Mouse (Mus musculus) limb, embryonic 11.5 days (tissue): Measurements from ENCODE around the gene Pfkfb3. TPM values are rescaled to one million over a fixed set of nuclear protein-coding genes. Genes with fewer than 3 reads are reported as not detected.

Source experiments
- ATAC-seq: fragments of 200-750 bp; cut with Nextera tagmentation; 2 replicates; pipeline ENCODE4 v1.8.0; 2017; ENCODE audit warnings: low read depth; ENCODE audit not compliant: insufficient number of reproducible peaks, low FRiP score, low TSS enrichment
- DNase-seq: peaks from one replicate; pipeline ENCODE4 v3.0.0-alpha.2; 2015; ENCODE audit warnings: low spot score
- H3K27ac ChIP-seq: fragments of 300-500 bp; sonication (generic); replicated peaks from 2 replicates; pipeline ENCODE4 v1.5.1; 2014; ENCODE audit warnings: low read depth, mild to moderate bottlenecking, low read length
- H3K27me3 ChIP-seq: fragments of 300-500 bp; sonication (generic); 2 replicates; pipeline ENCODE4 v1.6.1; 2014; ENCODE audit warnings: mild to moderate bottlenecking, low read length, mixed read lengths; ENCODE audit not compliant: control insufficient read depth, insufficient read depth
- H3K36me3 ChIP-seq: fragments of 300-500 bp; sonication (generic); 2 replicates; pipeline ENCODE4 v1.6.1; 2014; ENCODE audit warnings: mild to moderate bottlenecking, low read length, moderate library complexity, mixed read lengths; ENCODE audit not compliant: control insufficient read depth, insufficient read depth
- H3K4me1 ChIP-seq: fragments of 300-500 bp; sonication (generic); 2 replicates; pipeline ENCODE4 v1.6.1; 2014; ENCODE audit warnings: low read length, mixed read lengths; ENCODE audit not compliant: control insufficient read depth, insufficient read depth
- H3K4me2 ChIP-seq: fragments of 300-500 bp; sonication (generic); 2 replicates; pipeline ENCODE4 v1.6.1; 2014; ENCODE audit warnings: low read depth, mild to moderate bottlenecking, moderate library complexity; ENCODE audit not compliant: severe bottlenecking
- H3K4me3 ChIP-seq: fragments of 300-500 bp; sonication (generic); 2 replicates; pipeline ENCODE4 v1.5.1; 2014; ENCODE audit warnings: low read depth, low read length
- H3K9ac ChIP-seq: fragments of 300-500 bp; sonication (generic); 2 replicates; pipeline ENCODE4 v1.6.1; 2014; ENCODE audit warnings: mild to moderate bottlenecking, low read length
- H3K9me3 ChIP-seq: fragments of 300-500 bp; sonication (generic); 2 replicates; pipeline ENCODE4 v1.6.1; 2016; ENCODE audit warnings: low read length; ENCODE audit not compliant: control insufficient read depth
- WGBS: fragments of 180-500 bp; shearing (Covaris S2); extraction: QIAGEN DNeasy Blood & Tissue Kit; methylation state at CpG from one replicate; pipeline ENCODE4 v1.1.7; 2014; 5-methylcytosine and 5-hydroxymethylcytosine counted together
- polyA plus RNA-seq: library from polyadenylated mRNA; unstranded; fragments of >200 nt; fragmentation: Nextera tagmentation; extraction: Ambion mirVana; gene quantifications from 2 replicates; pipeline ENCODE4 v1.2.1, GENCODE M21; 2014

The Pfkfb3 gene
- 11.7 and 13.8 TPM in 2 replicates for polyA plus RNA-seq

- Histone ChIP-seq H3K4me2 (peak within 1 kb of the TSS; percentile 93), H3K27ac (no peak within 1 kb of the TSS), H3K36me3 (no peaks in the 10 kb centered on the region), H3K9ac (peak within 1 kb of the TSS; percentile 51), H3K27me3 (peaks cover 24% of the 10 kb centered on the region), H3K9me3 (no peaks in the 10 kb centered on the region), H3K4me3 (peak within 1 kb of the TSS; percentile 51), H3K4me1 (peaks cover 9% of the 10 kb centered on the region; the same call in 1 of the 2 replicates)
- peak; percentile 71 for ATAC-seq
- DNase-seq: peak; percentile 69
- 2% methylated on average over 66 of the region's 67 CpGs for WGBS
These were observed at the start of gene Pfkfb3 for GRCm38 (mm10) chr2:11553471-11554400. Gene Pfkfb3, minus strand, starts transcription at chr2:11554077.

GRCm38 (mm10) chr2:11602506-11603489 lies 48.9 kb upstream of the Pfkfb3 start:
- no peaks in the 10 kb centered on the region for H3K9me3 ChIP-seq
- H3K9ac ChIP-seq: peak overlapping the region; percentile 97
- peak overlapping the region; percentile 70 for H3K4me2 ChIP-seq
- H3K4me3 ChIP-seq: peak overlapping the region; percentile 96
- peak; percentile 98 for ATAC-seq
- H3K27ac ChIP-seq: 0 out of 2 replicates have a peak overlapping the region, but pooled peaks have one; percentile 9
- H3K27me3 ChIP-seq: no peaks in the 10 kb centered on the region
- under 1% methylated on average over 78 of the region's 78 CpGs for WGBS
- H3K36me3 ChIP-seq: peaks cover 2% of the 10 kb centered on the region; the same call in 1 of the 2 replicates
- H3K4me1 ChIP-seq: 0 out of 2 replicates have a peak, but pooled peaks cover 3% of the 10 kb centered on the region
- DNase-seq: peak; percentile 97

GRCm38 (mm10) chr2:11601795-11602194 lies 47.9 kb upstream of the Pfkfb3 start:
- Histone ChIP-seq H3K4me2 (peak overlapping the region; percentile 70), H3K9me3 (no peaks in the 10 kb centered on the region), H3K4me1 (0 out of 2 replicates have a peak, but pooled peaks cover 3% of the 10 kb centered on the region), H3K9ac (peak overlapping the region; percentile 97; the same call in 1 of the 2 replicates), H3K4me3 (peak overlapping the region; percentile 96), H3K27me3 (no peaks in the 10 kb centered on the region), H3K27ac (no peak overlapping the region), H3K36me3 (peaks cover 6% of the 10 kb centered on the region; the same call in 1 of the 2 replicates)
- ATAC-seq (no peak), DNase-seq (no peak)
- WGBS: 79% methylated on average over 6 of the region's 6 CpGs

- Histone ChIP-seq H3K27me3 (no peaks in the 10 kb centered on the region), H3K4me2 (no peak overlapping the region), H3K9ac (no peak overlapping the region), H3K36me3 (peaks cover 17% of the 10 kb centered on the region; the same call in 1 of the 2 replicates), H3K4me3 (no peak overlapping the region), H3K9me3 (no peaks in the 10 kb centered on the region), H3K4me1 (0 out of 2 replicates have a peak, but pooled peaks cover 3% of the 10 kb centered on the region), H3K27ac (no peak overlapping the region)
- no peak for DNase-seq
- ATAC-seq: no peak
- WGBS: 95% methylated on average over 7 of the region's 7 CpGs
These were observed 44.0 kb upstream of the Pfkfb3 start for GRCm38 (mm10) chr2:11597906-11598305.

- peaks cover 21% of the 10 kb centered on the region; the same call in 1 of the 2 replicates for H3K36me3 ChIP-seq
- H3K27ac ChIP-seq: no peak overlapping the region
- WGBS: 89% methylated on average over 2 of the region's 2 CpGs
- H3K9me3 ChIP-seq: no peaks in the 10 kb centered on the region
- no peak overlapping the region for H3K4me3 ChIP-seq
- ATAC-seq (no peak), DNase-seq (no peak)
- H3K27me3 ChIP-seq: no peaks in the 10 kb centered on the region
- no peak overlapping the region for H3K4me2 ChIP-seq
- H3K9ac ChIP-seq: no peak overlapping the region
- no peaks in the 10 kb centered on the region for H3K4me1 ChIP-seq
These were observed 42.8 kb upstream of the Pfkfb3 start for GRCm38 (mm10) chr2:11596690-11597089.

GRCm38 (mm10) chr2:11587996-11588395 lies 34.1 kb upstream of the Pfkfb3 start:
- H3K4me3 ChIP-seq: no peak overlapping the region
- no peak overlapping the region for H3K9ac ChIP-seq
- peaks cover 21% of the 10 kb centered on the region for H3K36me3 ChIP-seq
- no peaks in the 10 kb centered on the region for H3K27me3 ChIP-seq
- 94% methylated on average over 4 of the region's 4 CpGs for WGBS
- DNase-seq: no peak
- no peaks in the 10 kb centered on the region for H3K4me1 ChIP-seq
- H3K4me2 ChIP-seq: no peak overlapping the region
- no peaks in the 10 kb centered on the region for H3K9me3 ChIP-seq
- no peak overlapping the region for H3K27ac ChIP-seq
- ATAC-seq: no peak

GRCm38 (mm10) chr2:11579399-11579798 lies 25.5 kb upstream of the Pfkfb3 start:
- WGBS: 96% methylated on average over 4 of the region's 4 CpGs
- H3K27ac ChIP-seq: no peak overlapping the region
- ATAC-seq (no peak), DNase-seq (no peak)
- H3K9me3 ChIP-seq: no peaks in the 10 kb centered on the region
- no peaks in the 10 kb centered on the region for H3K27me3 ChIP-seq
- H3K36me3 ChIP-seq: peaks cover 2% of the 10 kb centered on the region; the same call in 1 of the 2 replicates
- H3K4me1 ChIP-seq: no peaks in the 10 kb centered on the region
- H3K4me3 ChIP-seq: no peak overlapping the region
- no peak overlapping the region for H3K9ac ChIP-seq
- H3K4me2 ChIP-seq: no peak overlapping the region

- DNase-seq: no peak
- H3K9ac ChIP-seq: no peak overlapping the region
- H3K4me3 ChIP-seq: no peak overlapping the region
- no peaks in the 10 kb centered on the region for H3K4me1 ChIP-seq
- no peaks in the 10 kb centered on the region for H3K27me3 ChIP-seq
- H3K27ac ChIP-seq: no peak overlapping the region
- WGBS: 89% methylated on average over 6 of the region's 6 CpGs
- no peak overlapping the region for H3K4me2 ChIP-seq
- no peaks in the 10 kb centered on the region for H3K9me3 ChIP-seq
- peaks cover 2% of the 10 kb centered on the region; the same call in 1 of the 2 replicates for H3K36me3 ChIP-seq
- no peak for ATAC-seq
These were observed 24.3 kb upstream of the Pfkfb3 start for GRCm38 (mm10) chr2:11578187-11578586.
